Mouse (Mus musculus) frontal cortex, postnatal 14 days (tissue): Measurements from ENCODE around the gene Adarb1.
A peak's percentile ranks its signal among the peaks of the same experiment; 100 is the strongest.

Source experiments
- DNase-seq, 2 experiments: peaks; one replicate each; pipeline ENCODE4 v3.0.0; 2022; ENCODE audit warnings: low spot score in 2 of 2

The Adarb1 gene

DNA sequence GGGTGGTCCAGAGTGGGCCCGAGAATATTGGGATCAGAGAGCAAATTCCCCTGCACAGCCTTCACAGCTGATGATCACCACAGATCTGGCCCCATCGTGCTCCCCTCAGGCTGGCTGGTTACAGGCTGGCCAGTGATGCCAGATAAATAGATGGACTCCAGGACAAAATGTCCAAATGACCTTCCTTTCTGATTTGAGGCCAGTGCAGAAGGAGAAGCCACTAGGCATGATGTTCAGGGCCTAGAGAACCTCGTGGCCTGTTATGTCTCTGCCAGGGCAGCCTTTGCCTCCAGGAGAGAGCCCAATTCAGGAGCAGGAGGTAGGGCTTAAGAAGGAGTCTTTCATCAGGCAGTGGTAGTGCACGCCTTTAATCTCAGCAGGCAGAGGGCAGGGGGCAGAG, 17.3 kb upstream of the Adarb1 start:
- no peak for DNase-seq

DNA sequence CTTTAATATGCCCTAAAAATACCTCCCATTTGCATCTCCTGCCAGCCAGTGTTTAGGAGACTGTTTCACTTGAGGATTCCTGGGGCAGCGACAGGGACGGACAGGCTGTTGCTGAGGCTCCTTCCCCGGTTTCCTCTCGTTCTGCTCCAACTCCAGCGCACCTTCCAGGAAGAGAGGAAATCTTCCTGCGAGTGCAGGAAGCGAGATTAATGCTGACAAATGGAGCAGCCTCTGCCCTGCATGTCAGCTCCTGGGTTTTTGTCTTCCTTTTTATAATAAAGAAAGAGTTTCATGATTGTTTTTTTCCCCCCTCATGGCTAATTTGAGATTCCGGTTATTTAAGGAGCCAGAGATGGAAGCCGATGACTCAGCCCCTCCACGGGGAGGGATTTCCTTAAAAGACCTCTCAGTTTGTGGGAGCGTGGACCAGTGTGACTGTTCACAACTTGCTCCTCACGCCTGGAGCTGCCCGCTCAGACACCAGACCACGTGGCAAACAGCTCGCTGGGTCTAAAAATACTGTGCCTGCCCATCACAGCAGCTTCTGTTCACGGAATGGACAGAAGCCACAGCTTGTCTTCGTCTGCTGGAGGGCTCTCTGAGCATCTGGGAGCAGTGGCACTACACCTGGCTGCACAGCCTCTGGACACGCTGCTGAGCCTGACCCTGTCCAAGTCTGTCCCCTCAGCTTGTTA, 16.5 kb upstream of the Adarb1 start:
- DNase-seq, result peak; percentile 69 to 84

DNA sequence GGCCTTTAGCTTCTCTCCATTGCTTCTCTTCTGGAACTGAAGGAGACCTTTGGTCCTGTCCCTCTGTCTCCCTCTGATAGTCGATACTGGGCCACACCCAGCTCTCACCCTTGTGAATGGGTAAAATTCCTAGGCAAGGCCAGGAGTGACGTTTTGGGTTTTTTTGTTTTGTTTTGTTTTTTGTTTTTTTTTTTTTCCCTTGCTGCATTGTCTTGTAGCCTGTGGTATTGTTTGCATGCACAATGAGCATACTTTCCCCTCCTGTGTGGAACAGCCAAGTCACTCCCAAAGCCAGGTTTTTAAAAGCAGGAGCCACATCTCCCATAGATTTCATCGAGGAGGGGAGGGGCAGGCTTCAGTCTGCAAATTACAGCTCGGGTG, 16.0 kb upstream of the Adarb1 start:
- DNase-seq, result no peak

DNA sequence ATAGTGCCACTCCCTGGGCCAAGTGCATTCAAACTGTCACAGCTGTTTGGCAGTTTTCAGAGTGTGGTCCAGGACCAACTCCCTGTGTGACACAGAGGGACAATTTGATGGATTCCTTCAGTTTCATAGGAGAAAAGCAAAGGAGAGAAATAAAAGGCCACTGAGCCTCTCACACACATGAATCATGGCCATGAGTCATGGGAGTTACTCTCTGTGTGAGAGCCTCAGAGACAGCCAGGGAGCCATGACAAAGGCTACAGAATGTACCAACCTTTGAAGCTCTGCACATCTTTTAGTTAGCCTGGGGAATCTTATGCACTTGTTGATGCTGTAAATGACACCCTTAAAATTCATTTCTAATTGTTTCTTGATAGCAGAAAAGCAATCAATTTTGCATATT, 12.7 kb upstream of the Adarb1 start:
- DNase-seq, result no peak

DNA sequence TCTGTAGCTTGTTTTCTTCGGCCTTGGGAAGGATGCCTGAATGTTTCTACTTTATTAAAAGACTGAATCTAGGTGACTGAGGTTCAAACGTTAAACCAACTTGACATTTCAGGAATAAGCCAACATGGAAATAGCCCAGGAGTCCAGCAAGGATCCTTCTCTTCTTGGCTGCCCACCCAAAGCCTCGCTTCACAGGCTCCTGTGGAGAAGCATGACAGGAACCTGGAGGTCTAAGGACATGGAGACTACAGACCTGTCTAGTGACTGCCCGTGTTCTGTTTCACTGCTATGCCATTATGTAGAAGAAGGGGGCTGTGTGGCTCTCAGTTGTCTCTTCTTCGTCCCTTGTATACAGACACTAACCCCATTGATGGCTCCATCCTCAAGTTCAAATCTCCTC, 11.9 kb upstream of the Adarb1 start:
- no peak for DNase-seq

DNA sequence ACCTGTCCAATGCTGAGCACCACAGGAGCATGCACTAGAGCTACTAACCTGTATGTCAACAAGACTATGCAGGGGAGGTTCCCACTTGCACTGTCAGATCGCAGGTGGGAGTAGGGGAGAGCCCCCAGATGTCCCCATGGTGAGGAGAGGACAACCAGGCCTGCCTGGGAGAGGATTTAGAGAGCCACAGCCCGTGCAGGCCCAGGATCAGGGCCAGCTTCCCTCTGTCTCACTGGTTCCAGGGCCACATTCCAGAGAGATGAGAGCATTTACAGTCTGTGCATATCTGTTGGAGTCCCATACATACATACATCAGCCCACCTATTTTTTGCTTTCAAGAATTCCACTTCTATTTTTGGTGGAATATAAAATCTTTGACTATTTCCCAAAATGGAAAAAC, 9.5 kb upstream of the Adarb1 start:
- DNase-seq, result no peak

DNA sequence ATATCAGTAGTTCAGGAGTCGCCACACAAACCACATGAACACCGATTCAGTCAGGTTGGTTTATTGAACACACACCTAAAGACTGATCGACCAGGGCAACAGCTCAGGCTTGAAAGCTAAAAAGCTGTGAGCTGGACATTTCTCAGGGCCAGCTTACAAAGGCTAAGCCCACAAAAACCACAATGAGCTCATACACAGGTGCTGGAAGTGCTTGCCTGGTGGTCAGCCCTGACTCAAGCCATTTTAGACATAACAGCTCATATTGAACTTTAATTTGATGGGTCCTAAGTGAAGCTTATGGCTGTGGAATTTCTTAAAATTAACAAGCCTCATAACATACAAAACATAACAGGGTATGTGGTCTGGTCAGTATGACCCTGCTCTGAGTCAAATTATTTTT, 2.1 kb upstream of the Adarb1 start:
- no peak for DNase-seq

DNA sequence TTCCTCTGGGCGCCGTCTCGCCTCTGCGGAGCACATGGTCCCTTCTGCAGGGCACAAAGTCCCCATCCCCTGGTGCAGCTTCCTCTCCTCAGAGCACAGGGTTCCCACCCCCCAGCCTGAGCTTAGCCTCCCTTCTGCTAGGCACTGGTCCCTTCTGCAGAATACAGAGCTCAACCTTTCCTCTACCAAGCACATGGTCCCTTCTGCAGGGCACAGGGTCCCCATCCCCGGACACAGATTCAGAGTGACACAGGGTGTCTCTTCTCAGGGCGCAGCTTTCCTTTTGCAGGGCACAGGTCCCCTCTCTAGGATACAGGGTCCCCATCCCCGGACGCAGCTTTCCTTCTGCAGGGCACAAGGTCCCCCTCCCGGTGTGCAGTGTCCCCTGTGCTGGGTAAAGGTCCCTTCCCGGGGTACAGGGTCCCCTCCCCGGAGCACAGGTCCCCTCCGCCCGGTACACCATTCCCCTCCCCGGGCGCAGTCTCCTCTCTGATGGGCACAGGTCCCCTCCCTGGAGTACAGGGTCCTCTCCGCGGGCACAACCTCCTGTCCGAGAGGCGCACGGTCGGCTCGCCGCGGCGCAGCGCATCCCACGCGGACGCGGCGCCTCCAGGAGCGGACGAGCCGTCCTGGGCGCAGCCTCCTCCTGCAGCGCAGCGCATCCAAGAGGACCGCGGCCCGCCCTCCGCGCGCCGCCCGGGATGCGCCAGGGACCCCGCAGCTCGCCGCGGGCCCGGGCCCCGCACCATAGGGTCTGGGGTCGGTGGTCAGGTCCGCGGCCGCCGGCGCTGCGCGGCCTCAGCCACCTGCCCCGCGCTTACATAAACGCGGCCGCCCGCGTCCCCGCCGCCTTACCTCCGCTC, 599 bp downstream of the Adarb1 start:
- peak in 1 of 2 experiments; percentile 20 for DNase-seq

DNA sequence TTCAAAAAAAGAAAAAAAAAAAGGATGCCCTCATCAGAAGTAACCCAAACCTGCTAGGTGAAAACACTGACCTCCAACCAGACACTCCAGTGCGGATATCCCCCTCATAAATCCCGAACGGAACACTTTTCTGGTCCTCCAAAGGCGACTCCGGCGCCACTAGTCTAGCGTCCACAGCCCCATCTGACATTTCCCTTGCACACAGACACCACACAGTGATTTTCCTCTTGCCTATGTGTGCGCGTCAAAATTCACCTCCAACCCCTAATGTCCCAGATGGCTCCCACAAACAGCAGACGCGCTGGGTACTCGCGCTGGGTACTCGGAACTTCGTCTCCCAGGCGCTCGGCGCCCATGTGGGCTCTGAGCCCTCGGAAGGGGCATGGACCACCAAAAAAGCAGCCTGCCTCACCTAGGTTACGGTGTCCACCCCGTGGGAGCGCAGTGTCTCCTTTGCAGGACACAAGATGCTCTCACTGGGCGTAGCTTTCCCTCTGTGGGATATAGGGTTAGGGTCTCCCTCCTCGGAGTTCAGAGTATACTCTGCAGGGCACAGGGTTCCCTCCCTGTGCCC, 1.3 kb downstream of the Adarb1 start:
- DNase-seq, result no peak

DNA sequence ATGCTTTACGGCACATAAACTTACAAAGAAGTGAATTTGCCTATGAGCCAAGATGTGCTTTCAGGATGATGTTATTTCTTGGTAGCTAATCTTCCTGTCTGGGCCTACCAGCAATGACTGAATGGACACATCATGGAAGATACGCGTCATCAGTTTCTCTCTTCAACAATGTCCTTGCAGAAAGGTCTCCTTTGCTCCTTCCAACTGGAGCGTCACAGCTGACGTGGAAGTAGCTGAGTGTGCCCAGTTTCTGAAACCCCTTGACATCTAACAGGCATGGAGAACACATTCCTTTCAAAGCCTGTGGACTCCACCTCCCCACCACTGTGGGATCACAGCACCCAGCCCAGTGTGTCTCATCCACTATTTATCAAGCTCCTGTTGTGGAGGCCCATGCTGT, 2.2 kb downstream of the Adarb1 start:
- DNase-seq, result no peak

DNA sequence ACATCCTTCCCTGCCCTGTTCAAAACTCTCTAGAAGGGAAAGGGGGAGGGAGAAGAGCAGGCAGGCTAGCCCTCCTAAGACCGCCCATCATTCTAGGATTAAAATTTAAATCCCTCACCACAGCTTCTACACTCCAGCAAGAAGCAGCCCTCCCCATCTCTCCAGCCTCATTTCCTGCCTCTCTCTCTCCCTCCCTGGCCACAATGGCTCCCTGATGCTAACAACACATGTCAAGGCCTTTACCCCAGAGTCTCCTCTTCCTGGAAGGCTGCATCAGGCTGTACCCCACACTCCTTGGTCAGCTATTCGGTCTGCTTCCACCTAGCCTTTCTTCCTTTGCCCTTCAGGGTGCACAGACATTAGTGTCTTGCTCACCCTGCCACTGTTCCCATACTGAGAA, 4.3 kb downstream of the Adarb1 start:
- DNase-seq, result no peak

DNA sequence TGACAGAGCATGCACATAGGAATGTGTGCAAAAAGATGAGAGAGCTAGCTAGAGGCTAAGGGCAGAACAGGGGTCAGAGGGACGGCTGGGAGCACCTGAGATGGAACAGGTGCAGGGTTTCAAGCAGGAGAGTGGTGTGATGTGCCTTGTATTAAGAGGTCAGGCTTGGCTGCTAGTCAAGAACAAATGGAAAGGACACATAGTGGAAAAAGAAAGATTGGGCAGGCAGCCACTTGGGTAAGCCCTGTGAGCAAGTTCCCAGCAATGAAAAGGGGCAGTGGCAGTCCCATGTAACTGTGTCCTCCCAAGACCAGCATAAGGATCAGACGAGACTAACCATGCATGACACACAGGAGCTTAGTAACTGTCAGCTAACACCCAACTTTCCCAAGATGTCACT, 8.9 kb downstream of the Adarb1 start:
- no peak for DNase-seq

DNA sequence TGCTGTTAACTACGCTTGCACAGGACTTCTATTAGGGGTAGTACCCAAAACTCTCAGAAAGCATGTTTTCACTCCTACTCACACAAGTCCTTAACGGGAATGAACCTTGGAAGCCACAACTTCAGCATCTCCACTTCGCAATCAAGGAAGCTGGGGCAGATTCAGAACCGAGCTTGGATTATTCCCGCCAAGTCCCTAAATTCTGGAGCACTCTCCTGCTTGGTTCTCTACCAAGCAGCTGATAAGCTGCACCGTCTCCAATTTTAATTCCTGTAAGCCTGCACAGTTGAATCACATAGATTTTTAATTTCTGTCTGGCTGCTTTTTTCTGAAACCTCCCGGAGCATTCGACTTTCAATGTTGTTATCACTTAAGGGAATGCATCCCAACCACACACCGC, 9.8 kb downstream of the Adarb1 start:
- no peak for DNase-seq

DNA sequence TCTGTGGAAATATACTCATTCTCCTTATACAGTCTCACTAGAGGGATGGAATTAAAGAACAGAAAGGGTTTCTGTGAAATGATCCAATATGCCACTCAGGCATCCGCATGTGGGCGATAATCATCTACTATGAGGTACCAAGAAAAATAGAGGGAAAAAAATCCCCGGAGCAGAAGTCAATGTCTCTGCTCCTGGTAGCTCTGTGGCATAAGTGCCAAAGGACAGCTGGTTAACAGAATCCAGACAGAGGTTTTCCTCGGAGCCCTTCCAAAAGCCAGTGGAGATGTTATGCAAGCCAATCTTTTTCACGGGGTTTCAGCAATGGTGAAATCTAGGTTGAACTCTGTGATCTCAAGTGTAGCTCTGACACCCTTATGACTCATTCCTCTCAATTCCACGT, 11.6 kb downstream of the Adarb1 start:
- no peak for DNase-seq

DNA sequence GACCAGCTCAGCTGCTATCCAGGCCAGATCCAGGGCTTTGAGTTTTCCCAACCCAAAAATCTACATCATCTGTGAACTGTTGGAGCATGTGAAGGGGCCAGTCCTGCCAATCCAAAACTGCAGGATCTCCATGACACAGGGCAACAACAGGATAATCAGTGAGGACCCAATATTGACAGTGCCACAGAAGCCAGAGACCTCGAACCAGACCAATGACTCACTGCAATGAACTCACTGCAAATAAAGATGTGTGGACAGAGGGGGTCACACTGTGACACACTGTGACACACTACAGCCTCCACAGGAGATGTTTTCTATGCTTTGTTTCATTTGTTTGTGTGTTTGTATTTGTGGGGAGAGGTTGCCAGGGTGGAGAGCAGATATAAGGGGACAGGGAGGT, 15.6 kb downstream of the Adarb1 start:
- no peak for DNase-seq

DNA sequence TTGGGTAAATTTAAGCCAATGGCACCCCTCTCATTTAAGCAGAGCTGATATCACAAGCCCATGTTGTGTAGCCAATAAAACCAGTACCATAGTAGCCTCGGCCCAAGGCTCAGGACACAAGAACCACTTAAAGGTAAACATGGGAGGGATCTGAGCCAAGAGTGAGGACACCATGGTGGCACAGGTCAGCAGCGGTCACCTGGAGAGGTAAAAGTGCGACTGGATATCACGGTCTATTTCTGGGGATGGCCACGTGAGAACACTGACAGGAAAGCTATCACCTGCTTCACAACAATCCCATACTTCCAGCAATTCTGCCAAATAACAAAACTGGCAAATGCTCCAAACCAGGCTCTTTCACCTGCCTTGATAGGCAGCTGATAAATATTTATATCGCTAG, 17.0 kb downstream of the Adarb1 start:
- no peak for DNase-seq

DNA sequence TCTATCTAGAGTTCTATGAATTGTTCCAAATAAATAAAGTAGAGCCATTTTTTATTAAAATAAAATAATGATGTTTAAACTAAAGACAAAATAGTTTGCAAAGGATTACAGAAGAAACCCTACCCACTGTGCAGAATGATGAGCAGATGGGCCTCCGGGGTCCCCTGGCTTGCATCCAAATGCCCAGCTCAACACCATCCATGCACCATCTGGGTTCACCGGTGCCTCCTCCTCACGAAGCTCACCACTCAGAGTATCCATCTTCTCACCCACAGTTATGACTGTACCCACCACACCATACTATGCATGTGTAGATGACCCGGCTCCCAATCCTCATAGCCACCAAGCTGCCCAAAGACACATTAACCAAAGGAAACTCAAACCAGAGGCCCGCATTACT, 18.1 kb downstream of the Adarb1 start:
- DNase-seq, result no peak

DNA sequence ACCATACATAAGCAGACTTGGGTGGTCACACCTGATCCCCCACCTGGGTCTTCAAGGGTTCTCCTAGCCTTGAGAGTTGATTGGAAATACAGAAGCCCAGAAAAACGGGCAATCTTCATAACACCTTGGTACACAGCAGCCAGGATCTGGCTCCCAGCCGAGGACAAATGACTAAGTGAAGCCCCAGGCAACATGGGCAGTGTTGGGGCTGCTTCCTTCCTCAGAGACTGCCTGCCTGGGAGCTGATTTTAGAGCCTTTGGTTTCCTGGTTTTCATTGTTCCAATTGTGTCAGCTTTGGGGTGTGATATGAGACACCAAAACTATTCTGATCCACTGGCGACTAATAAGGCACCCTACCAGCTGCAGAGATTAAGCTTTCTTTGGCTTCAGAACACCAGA, 20.0 kb downstream of the Adarb1 start:
- DNase-seq, result no peak

DNA sequence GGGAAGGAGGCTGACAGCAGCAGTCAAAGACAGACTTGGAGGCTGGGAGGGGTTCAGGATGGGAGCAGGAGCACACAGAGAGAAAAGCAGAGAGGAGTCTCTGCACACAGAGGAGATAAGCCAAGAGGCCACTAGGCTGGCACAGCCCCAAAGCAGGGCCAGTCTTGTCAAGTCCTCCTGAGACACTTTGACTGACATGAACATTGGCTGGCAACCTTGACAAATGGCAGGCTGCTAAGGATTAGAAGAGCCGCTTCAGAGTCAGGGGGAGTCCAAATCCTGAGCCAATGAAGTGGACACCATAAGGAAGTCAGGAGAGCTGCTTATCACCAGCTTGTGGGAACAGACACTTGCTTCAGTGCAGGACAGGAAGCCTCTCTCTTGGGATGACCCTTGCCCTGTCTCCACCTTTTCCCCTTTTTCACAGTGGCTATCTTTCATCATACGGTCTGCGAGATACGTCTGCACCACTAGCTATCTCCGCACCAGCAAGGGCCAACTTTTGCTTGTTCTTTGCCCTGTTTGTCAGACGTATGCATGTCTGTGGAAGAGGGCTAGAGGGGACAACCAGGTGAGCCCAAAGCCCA, 20.9 kb downstream of the Adarb1 start:
- no peak for DNase-seq

DNA sequence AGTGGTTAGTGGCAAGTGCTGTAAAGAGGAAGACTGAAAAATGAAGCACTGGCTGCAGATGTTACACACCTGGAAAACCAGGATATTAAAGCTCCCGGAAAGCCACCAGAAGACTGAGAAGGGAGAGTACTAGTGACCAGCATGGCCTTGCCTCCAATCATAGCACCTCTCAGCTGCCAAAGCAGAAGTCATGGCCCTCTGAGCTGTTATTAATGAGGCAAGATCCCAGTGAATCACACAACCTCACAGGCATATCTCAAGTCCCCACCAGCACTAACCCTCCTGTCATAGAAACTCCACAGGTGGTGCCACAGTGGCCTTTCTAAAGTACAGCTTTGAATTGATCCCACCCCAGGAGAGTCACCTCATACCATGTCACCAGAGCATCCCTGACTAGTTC, 22.1 kb downstream of the Adarb1 start:
- DNase-seq, result no peak

DNA sequence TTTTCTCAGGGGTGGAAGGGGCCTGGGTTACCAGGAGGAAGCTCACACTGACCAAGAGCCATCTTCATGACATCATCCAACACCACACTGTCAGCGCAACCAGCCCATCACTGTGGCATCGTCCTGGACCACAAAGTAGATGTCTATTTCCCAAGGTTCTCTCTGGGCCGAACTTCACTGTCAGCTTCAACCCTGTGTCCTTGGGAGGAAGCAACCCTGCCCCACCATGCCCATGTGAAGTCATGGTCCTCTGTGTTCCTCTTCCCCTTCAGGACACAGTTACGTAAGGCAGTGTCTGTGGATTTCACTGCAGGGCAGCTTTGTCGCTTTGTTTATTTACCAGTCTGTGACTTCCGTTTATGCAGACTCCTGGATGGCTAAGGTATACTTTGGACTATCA, 27.0 kb downstream of the Adarb1 start:
- no peak for DNase-seq

DNA sequence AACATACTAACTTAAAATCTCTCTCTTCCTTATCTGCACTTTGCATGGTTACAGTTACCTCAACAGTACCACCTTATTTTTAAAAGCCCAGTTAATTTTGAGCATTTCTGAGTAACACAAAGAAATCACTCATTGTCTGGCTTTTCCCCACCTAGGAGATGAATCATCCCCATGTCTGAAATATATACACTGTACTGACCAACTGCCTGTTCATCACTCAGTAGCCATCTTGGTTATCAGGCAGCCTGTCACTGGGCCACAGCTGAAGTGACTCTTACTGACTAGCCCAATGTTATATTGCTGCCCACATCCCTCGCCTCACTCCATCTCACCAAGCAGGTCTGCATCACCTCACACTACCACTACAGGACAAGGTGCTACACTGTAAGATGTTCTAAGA, 30.5 kb downstream of the Adarb1 start:
- no peak for DNase-seq

DNA sequence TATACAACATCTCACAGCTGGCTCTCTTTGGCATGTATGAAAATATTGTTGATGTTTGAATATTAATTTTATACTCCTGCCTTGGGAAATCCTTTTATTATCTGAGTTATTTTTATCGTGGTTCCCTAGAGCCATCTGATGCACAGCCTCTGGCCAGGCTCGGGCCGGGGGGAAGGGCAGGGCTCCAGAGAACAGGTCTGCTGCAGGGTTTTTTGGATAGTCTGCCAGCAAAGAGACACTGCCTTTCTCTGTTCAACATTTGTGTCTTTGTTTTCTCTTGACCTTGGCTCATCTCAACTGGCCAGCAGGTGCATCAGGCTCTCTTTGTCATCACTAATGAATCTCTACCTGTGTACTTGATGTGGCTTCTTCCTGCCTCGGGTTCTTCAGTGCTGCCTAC, 32.3 kb downstream of the Adarb1 start:
- no peak for DNase-seq
